Mouse (Mus musculus) cortical plate, adult 2 months (tissue): ENCODE results near the gene Gm49325.

Experiments used
- CTCF ChIP-seq: fragments of 200-500 bp; IDR thresholded peaks from 2 replicates; pipeline ENCODE4 v1.5.1; 2011; ENCODE audit warnings: mild to moderate bottlenecking, control low read depth, low read length; ENCODE audit not compliant: insufficient read depth; ENCODE audit errors: extremely low read depth
- POLR2A ChIP-seq: fragments of 200-500 bp; IDR thresholded peaks from 2 replicates; pipeline ENCODE4 v1.6.1; 2011; ENCODE audit warnings: mild to moderate bottlenecking, low read length, control low read depth; ENCODE audit not compliant: insufficient read depth; ENCODE audit errors: extremely low read depth

- TF ChIP-seq CTCF (no peak), POLR2A (no peak)
These were observed 20.0 kb downstream of the Gm49325 start for GRCm38 (mm10) chr10:77626036-77626435.
